Mouse (Mus musculus) embryonic stem cell, embryonic (primary cell): ENCODE measurements at regions not wholly inside any gene's neighbourhood (a gene's known extent, or its start where the extent isn't known, plus 50 kb on each side); places are given as distances from the start of the nearest gene placed in this dataset.
"Not testable (repeated sequence)": the region's sequence is repeated elsewhere in the genome, so short reads cannot be mapped to it uniquely, and the experiment has no call there.

Experiments used
- CTCF ChIA-PET, 4 experiments: fragments of 300-600 bp in 2 of 4; fragments of 350-600 bp in 2 of 4; sonication (Branson Sonifier 250); formaldehyde crosslinking; loops; one replicate each; lab custom pipeline; 2022; ENCODE audit warnings: inconsistent platforms in 2 of 4; lab: Charles Lee
- POLR2A ChIA-PET, 4 experiments: fragments of 300-600 bp in 2 of 4; fragments of 350-600 bp in 2 of 4; sonication (Branson Sonifier 250); formaldehyde crosslinking; loops; one replicate each; lab custom pipeline; 2022; ENCODE audit warnings: antibody characterized with exemption in 4 of 4, inconsistent platforms in 1 of 4; lab: Charles Lee

DNA sequence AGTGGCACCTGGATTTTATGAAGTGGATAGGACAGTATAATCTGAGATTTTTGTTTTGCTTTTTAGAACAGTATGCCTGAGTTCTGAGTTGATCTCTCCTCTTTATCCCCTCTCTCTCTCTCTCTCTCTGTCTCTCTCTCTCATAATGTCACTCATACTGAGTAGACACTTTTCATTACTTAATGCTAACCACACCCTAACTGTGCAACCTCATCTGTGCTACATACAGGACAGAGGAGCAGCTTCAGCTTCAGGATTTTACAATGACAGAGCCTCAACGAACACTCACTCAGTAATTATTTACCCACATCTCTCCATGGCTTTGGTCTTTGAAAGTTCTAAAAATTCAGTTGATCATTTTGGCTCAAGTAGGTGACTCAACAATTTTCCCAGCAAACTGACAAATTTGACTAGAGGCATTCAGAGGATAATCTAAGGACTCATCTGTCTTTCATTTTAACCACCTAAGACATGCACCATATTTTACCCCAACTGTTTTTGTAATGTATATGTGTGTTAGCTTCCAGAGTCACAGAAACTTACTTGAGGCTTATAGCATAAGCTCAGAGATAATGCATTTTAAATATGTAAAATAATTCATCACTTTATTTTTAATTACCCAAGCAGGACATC lies 256.4 kb upstream of the Myo3a start:
- ChIA-PET CTCF (interaction anchor here in 1 of 4 experiments (0.6 kb wide), 1 partner anchor 134 kb away, joined by 3 read pairs; no protein-coding TSS in a partner anchor), POLR2A (interaction anchor here in 1 of 4 experiments (0.7 kb wide), 1 partner anchor 11 kb away, joined by 8 read pairs; no protein-coding TSS in a partner anchor)

DNA sequence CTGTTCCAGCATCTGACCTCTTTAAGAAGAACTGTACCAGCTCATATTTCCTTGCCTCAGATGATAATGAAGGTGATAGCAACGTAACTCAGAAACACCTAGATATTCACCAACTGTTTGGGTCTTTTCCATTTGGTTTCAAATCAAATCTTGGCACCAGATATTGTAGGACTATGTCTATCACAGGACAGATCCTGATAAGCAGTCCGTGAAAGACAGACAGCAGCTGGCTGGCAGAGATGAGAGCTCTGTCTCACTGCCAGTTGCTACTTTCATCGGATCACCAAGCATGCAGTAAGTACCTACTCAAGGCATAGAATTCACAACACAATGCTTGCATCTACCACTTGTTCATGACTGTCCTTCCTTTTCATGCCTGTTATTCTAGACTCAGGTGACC lies 252.7 kb upstream of the Myo3a start:
- POLR2A ChIA-PET: no interaction called here
- CTCF ChIA-PET: no interaction called here

GRCm38 (mm10) chr2:21975547-21975946 lies 251.8 kb upstream of the Myo3a start:
- POLR2A ChIA-PET: no interaction called here
- CTCF ChIA-PET: no interaction called here

GRCm38 (mm10) chr2:21976337-21976736 lies 251.0 kb upstream of the Myo3a start:
- POLR2A ChIA-PET: interaction anchor here in 1 of 4 experiments (0.7 kb wide), 1 partner anchor 27 kb away, joined by 3 read pairs; no protein-coding TSS in a partner anchor
- CTCF ChIA-PET: no interaction called here

GRCm38 (mm10) chr2:21976831-21977230 lies 250.5 kb upstream of the Myo3a start:
- ChIA-PET CTCF (no interaction called here), POLR2A (interaction anchor here in 1 of 4 experiments (0.6 kb wide), 1 partner anchor 1011 kb away, joined by 6 read pairs; no protein-coding TSS in a partner anchor)

GRCm38 (mm10) chr2:21980177-21980576 lies 247.1 kb upstream of the Myo3a start:
- POLR2A ChIA-PET: no interaction called here

GRCm38 (mm10) chr2:22024438-22024837 lies 202.9 kb upstream of the Myo3a start:
- ChIA-PET CTCF (interaction anchor here in 2 of 4 experiments (0.6 kb wide), 2 partner anchors 721 to 792 kb away, joined by 4 read pairs; no protein-coding TSS in a partner anchor), POLR2A (no interaction called here)

More at GRCm38 (mm10) chr2:21980177-21980576, 247.1 kb upstream of the Myo3a start:
- CTCF ChIA-PET: no interaction called here

GRCm38 (mm10) chr2:22026794-22027193 lies 200.5 kb upstream of the Myo3a start:
- ChIA-PET POLR2A (no interaction called here), CTCF (no interaction called here)

- ChIA-PET POLR2A (no interaction called here), CTCF (no interaction called here)
Measured at GRCm38 (mm10) chr2:22028569-22028968, 198.7 kb upstream of the Myo3a start.

- ChIA-PET POLR2A (no interaction called here), CTCF (interaction anchor here in 1 of 4 experiments (0.5 to 0.6 kb wide), 2 partner anchors 112 to 614 kb away, joined by 3 to 8 read pairs; no protein-coding TSS in a partner anchor)
Measured at GRCm38 (mm10) chr2:22029022-22029803, 198.1 kb upstream of the Myo3a start.

DNA sequence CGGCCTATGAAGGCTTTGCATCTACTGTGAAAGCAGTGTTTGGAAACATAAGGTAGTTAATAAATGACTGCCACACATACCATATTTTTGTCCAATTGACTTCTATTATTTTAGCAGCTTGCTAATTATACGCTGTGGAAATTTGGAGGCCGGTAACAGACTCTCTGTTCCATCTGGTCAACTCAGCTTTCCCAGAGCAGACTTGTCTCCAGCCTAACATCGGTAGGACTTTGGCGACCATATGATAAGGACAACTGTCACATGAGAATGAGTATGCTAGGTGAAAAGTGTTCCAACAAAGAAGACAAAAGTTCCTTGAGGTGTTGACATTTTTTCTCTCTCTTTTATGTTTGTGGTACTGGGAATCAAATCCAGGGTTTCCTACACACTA lies 197.5 kb upstream of the Myo3a start:
- POLR2A ChIA-PET: no interaction called here
- CTCF ChIA-PET: no interaction called here

DNA sequence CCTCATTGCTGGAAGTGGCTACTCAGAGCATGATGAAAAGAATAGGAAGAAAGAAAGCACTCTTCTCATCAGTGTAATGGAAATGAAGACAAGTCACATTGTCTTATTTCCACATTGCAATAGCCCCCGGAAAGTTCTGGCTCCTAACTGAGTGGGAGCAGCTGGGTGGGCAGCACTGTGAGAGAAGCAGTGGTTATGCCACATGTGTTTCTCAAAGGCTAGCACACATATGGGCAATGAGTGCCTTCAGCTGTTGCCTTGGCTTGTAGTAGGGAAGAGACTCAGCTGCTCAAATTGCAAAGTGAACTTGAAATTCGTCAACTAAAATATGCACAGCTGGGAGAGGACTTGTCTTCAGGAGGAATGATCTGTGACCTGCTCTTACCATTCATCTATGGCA lies 190.5 kb upstream of the Myo3a start:
- POLR2A ChIA-PET: interaction anchor here in 1 of 4 experiments (0.5 kb wide), 1 partner anchor 373 kb away, joined by 5 read pairs; no protein-coding TSS in a partner anchor
- CTCF ChIA-PET: no interaction called here

DNA sequence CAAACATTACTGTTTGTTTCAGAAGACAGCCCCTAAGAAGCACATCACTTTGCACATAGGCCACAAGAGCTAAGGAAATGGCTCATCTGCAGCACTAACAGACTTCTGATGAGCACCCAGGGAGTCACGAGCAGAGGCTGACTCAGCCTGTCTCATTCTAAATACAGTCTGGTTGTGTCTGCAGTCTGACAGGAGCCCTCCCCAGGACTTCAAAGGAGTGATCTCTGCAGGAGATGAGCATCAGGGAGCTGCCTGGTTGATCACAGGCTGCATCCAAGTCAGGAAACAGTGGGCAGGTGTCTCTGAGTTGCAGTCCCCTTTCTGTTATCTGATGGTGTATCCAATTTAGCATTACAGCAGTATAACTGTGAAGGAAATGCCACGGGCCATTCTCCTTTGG lies 188.5 kb upstream of the Myo3a start:
- CTCF ChIA-PET: no interaction called here
- POLR2A ChIA-PET: no interaction called here

GRCm38 (mm10) chr2:22043937-22044336 lies 183.4 kb upstream of the Myo3a start:
- CTCF ChIA-PET, POLR2A ChIA-PET: not testable (repeated sequence)

DNA sequence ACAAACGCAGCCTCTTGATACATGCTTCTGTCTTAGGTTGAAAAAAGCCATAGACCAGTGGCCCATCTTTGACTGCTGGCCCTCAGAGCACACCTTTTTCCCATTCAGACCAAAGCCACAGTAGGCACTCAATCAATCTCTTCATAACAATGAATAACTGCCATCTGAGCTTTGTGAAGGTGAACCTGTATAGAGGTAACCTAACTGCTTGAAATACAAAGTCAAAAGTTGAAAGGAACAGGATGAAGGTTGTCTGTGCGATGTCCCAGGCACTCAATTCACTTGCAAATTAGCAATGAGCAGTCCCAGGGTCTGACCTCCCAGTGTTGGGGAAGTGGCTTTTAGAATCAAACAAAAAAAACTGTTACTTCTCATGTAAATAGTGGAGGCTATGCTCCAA lies 182.4 kb upstream of the Myo3a start:
- CTCF ChIA-PET: interaction anchor here in 1 of 4 experiments (0.9 kb wide), 1 partner anchor 86 kb away, joined by 4 read pairs; no protein-coding TSS in a partner anchor
- POLR2A ChIA-PET: interaction anchor here in 1 of 4 experiments (0.6 kb wide), 1 partner anchor 116 kb away, joined by 4 read pairs; no protein-coding TSS in a partner anchor

GRCm38 (mm10) chr2:22047465-22047864 lies 179.8 kb upstream of the Myo3a start:
- POLR2A ChIA-PET: no interaction called here
- CTCF ChIA-PET: no interaction called here

DNA sequence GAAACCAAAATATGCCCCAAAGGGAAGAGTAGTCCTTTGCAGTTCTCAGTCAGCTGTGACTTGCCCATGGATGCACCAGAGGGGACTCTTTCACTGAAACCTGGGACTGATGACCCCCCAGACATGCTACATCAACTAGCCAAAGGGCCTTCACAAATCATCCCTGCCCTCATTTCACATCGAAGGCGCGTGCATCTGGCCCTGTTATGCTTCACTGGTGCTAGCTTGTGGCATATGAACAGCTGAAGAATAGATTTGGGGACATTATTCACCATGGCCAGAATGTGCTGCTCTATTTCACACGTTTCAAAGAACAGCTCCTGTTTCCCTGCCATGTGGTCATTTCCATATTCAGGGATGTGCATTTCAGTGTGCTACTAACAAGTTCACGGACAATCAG lies 160.8 kb upstream of the Myo3a start:
- CTCF ChIA-PET: no interaction called here
- POLR2A ChIA-PET: no interaction called here

DNA sequence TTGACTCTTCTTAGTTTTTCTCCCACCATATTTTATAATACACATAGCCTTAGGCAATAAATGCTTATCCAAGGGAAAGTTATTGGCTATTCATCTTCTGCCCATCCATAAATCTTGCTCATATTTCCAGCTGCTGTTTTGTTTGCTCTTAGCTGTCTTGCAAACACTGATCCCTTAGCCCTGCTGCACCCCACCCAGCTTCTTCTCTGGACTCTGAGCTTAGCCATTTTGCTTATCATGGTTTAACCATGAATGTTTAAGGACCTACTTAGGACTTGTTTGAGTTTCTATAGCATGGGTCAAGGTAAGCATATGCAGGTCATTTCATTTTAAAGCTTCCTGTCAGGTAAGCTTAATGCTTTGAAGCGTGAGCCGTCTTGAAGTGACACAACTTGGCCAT lies 130.5 kb upstream of the Myo3a start:
- POLR2A ChIA-PET: no interaction called here
- CTCF ChIA-PET: no interaction called here

- CTCF ChIA-PET: interaction anchor here in 2 of 4 experiments (0.6 to 0.7 kb wide), 2 partner anchors 134 to 491 kb away, joined by 3 to 4 read pairs; no protein-coding TSS in a partner anchor
- POLR2A ChIA-PET: no interaction called here
Measured at GRCm38 (mm10) chr2:22105150-22105549, 122.2 kb upstream of the Myo3a start.

GRCm38 (mm10) chr2:22149721-22150120 lies 77.6 kb upstream of the Myo3a start:
- ChIA-PET CTCF (no interaction called here), POLR2A (no interaction called here)
